Mouse (Mus musculus) bone marrow macrophage, adult 2 months (primary cell): ENCODE measurements around the gene Gm6121. TPM values are rescaled to one million over a fixed set of nuclear protein-coding genes. Genes with fewer than 3 reads are reported as not detected.
"Not testable (repeated sequence)": the region's sequence is repeated elsewhere in the genome, so short reads cannot be mapped to it uniquely, and the experiment has no call there.

Experiments
- H3K27ac ChIP-seq: 2 replicates; pipeline ENCODE4 v1.5.1; 2012; ENCODE audit warnings: low read depth, low read length; ENCODE audit not compliant: insufficient read depth
- H3K4me1 ChIP-seq: 2 replicates; pipeline ENCODE4 v1.6.1; 2012; ENCODE audit warnings: low read length; ENCODE audit not compliant: control insufficient read depth, insufficient read depth
- H3K4me3 ChIP-seq: 2 replicates; pipeline ENCODE4 v1.5.1; 2012; ENCODE audit warnings: mild to moderate bottlenecking, low read length, moderate library complexity; ENCODE audit not compliant: insufficient read depth
- polyA plus RNA-seq: library from polyadenylated mRNA; stranded (reverse); fragments of >200 nt; gene quantifications from 2 replicates; pipeline ENCODE4 v1.2.4, GENCODE M21; 2012; ENCODE audit not compliant: missing spikeins, insufficient read depth, insufficient read length

Gm6121 gene
- not detected in 2 replicates for polyA plus RNA-seq

- H3K4me1 ChIP-seq, H3K27ac ChIP-seq, H3K4me3 ChIP-seq: not testable (repeated sequence)
Observed at GRCm38 (mm10) chrX:26935597-26935996, at the start of gene Gm6121. Gene Gm6121 (minus strand): TSS chrX:26935697.

Other genes with a start within 250 kb of the Gm6121 start
- gene Gm14525, start 233.1 kb downstream of the Gm6121 start, polyA plus RNA-seq: not detected in 2 replicates